Mouse (Mus musculus): ENCODE measurements at regions not wholly inside any gene's neighbourhood (a gene's known extent, or its start where the extent isn't known, plus 50 kb on each side); places are given as distances from the start of the nearest gene placed in this dataset.

DNA sequence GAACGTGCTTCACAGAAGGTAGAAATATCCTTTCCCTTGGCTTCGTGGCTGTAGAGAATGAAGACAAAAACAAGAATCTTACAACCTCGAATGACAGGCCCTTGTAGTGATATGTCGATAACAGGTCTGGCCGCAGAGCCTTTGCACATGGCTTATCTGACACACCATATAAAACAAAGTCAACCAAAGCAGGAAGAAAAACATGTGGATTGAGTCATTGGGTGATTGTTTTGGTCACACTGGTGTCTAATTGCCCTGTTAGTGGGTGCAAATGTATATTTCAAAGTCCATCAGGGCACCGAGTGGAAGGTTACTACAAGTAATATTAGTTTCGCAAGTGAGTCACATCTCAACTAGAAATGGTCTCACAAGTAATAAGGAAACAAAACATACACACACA is 569.9 kb upstream of the Itga1 start:
- no peak for DNase-seq

DNA sequence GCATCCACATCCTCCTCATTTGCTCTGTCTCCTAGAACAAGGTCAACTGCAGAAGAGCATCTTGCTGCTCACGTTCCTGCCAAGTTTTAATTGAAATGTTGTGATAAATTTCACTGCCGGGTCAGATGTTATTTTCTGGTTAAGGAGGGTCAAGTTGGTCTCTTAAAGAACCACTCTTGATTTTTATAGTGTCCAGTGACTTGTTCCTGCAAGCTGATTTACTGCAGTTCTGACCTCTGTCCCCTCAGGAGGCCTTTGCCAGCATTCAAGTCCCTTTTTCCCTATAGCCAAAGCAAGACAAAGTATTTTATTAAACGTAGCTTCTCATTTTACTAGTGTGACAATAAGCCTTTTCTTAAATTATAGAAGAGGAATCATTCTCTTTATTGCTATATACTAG is 567.8 kb upstream of the Itga1 start:
- no peak for DNase-seq

- no peak for DNase-seq
These were observed 553.4 kb upstream of the Itga1 start for GRCm38 (mm10) chr13:115655134-115655533.

- no peak for DNase-seq
These were observed 551.2 kb upstream of the Itga1 start for GRCm38 (mm10) chr13:115652935-115653334.

DNA sequence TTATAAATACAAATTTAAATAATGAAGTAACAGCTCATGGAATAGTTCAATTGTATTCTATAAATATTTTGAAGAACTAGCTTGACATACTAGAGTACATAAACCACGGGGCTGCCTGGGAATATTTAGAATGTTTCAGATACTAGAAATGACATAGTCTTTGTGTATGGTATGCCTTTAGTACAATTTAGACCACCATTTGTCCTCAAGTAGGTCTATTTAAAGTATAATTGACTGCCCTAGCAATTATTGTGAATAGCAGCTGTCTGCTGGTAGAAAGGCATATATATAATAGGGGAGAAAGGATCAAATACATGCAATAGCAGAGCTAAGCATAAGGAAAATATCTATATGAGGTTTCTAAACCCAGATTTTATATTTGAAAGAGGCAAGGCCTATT is 550.6 kb upstream of the Itga1 start:
- no peak for DNase-seq

DNA sequence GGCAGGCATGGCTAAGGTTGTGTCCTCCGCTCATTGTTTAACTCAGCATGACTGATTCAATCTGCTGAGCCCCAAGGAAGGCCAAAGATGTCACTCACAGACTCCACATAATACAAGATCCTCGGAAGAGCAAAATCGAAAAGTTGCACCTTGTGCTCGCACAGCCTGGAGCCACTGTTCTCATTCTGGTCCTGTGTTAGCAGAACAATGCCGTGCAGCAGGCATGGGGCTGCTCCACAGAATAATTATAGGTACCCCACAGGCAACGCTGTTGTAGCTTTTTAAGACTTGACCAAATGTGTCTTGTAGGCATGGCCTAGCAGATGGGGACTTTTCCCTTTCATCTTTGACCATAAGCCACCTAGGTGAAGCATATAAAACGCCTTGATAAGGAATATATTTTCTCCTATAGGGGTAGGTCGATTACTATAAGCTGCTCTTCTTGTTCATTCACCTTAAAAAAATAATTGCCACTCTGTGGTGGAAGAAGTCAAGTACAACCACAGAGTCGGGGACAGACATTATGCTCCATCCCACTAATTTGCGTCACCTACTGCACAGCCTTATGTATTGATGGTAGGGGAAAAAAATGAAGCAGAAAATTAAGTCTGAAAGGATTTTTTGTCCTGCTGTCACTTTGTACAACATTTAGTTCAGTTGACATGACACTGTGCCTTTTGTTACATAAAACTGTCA is 529.8 kb upstream of the Itga1 start:
- no peak for DNase-seq

DNA sequence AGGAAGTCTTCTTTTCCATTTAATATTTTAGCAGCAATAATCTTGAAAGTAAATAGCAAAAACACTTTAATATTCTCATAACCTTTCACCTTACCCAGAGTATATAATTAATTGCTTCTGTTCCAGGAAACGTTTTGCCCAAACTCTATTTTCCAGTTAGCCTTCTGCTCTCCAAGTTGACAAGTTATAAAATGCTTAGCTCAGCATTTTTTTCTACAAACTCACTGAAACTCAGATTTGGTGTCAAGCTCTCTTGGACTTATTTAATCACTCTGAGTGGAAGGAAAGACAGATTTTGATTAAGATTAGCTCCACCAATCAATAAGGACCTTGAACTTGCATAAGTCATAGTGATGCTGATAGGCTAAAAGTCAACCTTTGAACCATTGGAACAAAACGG is 528.8 kb upstream of the Itga1 start:
- no peak for DNase-seq

- DNase-seq = no peak
These were observed 511.4 kb upstream of the Itga1 start for GRCm38 (mm10) chr13:115613174-115613573.

DNA sequence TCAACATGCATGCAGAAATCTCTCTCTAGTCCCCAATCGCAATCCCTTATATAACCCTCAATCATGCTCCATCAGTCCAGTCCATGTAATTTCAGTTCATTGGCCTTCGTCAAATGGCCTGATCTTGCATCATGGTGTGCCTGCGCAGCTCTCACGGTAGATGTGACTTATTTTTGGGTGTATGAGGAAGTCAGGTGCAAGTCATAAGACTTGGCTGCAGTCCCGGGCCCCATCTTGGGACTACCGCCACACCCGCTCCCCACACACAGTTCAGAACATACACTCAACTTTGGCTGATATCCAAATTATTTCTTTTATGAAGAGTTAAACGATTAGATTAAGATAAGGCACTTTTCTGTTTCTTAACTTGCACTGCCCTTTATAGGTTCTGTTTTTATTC is 504.7 kb upstream of the Itga1 start:
- no peak for DNase-seq

DNA sequence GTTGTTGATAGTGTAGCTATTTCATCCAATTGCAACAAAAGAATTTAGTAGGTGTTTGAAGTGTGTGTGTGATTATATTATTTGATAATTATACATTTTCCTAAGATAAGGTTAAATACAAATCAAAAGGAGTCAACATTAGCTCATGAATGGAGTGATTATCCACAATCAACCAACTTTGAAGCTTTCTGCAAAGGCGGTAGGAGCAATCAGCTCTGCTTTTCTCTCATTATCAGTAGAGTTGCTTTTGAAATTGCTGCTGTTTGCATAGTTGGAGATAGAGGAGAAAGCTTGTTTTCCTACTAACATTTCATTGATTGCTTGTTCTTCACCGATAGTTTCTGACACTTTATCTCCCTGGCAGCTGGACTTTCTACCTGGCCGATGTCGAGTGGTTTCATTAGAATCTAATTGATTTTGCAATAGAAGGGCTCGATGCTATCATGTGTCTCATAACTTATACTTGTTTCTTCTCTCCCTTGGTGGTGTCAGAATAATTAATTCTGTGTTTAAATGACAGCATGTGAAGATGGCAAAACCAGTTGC is 493.4 kb upstream of the Itga1 start:
- no peak for DNase-seq

DNA sequence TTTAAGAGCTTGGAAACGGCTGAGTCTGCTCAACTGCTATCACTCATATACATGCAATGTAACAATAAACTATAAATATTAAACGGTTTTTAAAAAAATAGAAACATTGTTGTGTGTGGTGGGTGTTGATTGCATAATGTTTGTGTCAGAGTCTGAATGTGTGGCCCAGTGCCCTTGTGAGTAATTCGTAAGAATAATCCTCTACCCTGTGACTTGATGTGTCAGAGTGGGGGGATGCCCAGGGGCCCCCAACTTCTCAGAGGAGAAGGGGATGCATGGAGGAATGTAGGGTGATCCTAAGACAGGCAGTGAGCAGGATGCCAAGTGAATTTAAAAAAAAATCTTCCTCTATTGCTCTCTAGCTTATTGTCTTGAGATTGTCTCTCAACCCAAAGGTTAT is 474.2 kb upstream of the Itga1 start:
- no peak for DNase-seq

- no peak for DNase-seq
These were observed 473.5 kb upstream of the Itga1 start for GRCm38 (mm10) chr13:115575052-115575891.

GRCm38 (mm10) chr13:115541167-115541566 is 439.4 kb upstream of the Itga1 start:
- no peak for DNase-seq

- no peak for DNase-seq
These were observed 434.1 kb upstream of the Itga1 start for GRCm38 (mm10) chr13:115535900-115536299.

- DNase-seq = no peak
These were observed 412.1 kb upstream of the Itga1 start for GRCm38 (mm10) chr13:115513914-115514313.

DNA sequence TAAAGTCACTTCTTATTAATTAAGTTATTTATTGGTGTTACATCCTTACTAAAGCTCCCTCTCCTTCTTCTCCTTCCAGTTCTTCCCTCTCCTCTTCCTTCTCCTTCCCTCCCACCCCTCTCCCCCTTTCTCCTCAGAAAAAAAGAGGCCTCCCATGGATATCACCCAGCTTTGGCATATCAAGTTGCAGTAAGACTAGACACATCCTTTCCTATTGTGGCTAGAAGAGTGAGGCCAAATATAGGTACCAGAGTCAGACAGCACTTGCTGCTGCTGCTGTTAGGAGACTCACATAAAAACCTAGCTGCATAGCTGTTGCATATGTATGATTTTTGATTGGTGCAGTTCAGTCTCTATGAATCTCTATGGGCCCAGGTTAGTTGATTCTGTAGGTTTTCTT is 410.4 kb upstream of the Itga1 start:
- no peak for DNase-seq

- no peak for DNase-seq
These were observed 406.9 kb upstream of the Itga1 start for GRCm38 (mm10) chr13:115508646-115509045.

GRCm38 (mm10) chr13:115494399-115494798 is 392.6 kb upstream of the Itga1 start:
- DNase-seq = no peak

- DNase-seq = no peak
These were observed 374.1 kb upstream of the Itga1 start for GRCm38 (mm10) chr13:115475861-115476260.

GRCm38 (mm10) chr13:115465689-115466088 is 363.9 kb upstream of the Itga1 start:
- no peak for DNase-seq

DNA sequence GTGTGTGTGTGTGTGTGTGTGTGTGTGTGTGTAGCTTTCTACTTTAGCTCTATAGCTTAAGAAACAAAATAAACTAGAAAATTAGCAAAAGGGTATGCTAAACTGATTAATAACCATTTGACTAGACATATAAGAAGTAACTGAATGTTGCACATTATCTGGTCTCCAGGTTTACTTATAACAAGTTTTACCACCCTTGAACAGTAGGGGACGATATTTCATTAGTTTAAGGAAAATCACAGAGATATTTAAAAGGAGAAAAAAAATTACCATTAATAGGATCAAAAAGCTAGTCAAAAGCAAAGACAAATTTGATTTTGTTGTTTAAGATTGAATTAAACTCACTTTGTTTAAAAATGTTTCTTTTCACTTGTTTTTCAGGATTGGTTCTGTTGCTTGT is 349.5 kb upstream of the Itga1 start:
- no peak for DNase-seq

DNA sequence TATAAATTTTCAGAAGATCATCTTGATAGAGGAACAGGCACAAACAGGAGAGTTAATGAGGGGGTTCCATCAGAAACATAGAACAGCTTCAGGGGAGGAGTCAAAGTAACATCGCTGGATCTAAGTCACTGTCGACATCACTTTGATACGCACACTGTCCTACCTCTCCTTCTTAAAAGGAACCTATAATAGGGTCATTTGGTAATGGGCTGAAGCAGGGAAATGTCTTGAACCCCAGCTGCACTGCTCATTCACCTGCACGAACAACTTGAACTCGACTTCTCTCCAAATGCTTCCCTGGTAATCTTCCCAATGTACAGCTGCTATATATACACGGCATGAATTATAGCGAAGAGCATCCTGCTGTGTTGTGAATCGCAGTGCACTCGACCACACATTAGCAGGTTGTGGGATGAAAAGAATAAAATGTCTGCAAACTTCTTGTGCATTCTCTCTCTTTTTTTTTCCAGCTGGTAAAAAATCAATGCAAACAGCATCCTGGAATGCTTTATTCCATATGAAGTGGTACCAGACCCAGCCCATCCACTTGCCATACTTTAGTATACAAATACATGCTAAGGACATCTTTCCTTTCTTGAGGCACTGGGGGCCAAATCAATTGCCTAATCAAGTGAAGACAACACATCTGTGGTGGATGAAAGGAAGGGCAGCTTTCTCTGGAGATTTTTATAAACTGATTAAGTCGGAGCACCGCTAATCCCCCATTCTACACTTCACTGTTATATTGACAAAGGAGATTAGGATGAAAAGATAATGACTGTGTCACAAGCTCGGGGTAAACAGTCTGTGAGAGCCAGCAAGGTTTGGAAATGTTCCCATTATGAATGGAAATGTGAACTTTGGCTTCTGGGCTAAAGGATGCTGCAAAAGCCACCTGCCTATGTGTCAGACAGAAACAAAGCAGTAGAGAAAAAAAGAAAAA is 325.6 kb upstream of the Itga1 start:
- DNase-seq = no peak
